Mouse (Mus musculus) heart, embryonic 14.5 days (tissue): ENCODE results near the gene Lrfn5. TPM values are rescaled to one million over a fixed set of nuclear protein-coding genes. Genes with fewer than 3 reads are reported as not detected.
A peak's percentile ranks its signal among the peaks of the same experiment; 100 is the strongest.

Experiments
- ATAC-seq: fragments of 200-750 bp; cut with Nextera tagmentation; 2 replicates; pipeline ENCODE4 v1.8.0; 2017; ENCODE audit warnings: low read depth, moderate TSS enrichment; ENCODE audit not compliant: insufficient number of reproducible peaks, insufficient read depth, low FRiP score
- H3K27ac ChIP-seq, 2 experiments: fragments of 200-500 bp in 1 of 2; fragments of 300-500 bp in 1 of 2; sonication (generic) in 1 of 2; replicated peaks in 1 of 2; 2 replicates each; pipeline ENCODE4 v1.5.1; 2012 to 2014; ENCODE audit warnings: low read depth in 2 of 2, low read length in 2 of 2, control low read depth in 1 of 2, mild to moderate bottlenecking in 1 of 2, mixed read lengths in 1 of 2; ENCODE audit not compliant: control insufficient read depth in 1 of 2, insufficient read depth in 1 of 2
- H3K27me3 ChIP-seq: fragments of 300-500 bp; sonication (generic); 2 replicates; pipeline ENCODE4 v1.6.1; 2014; ENCODE audit warnings: mild to moderate bottlenecking, low read length, control low read depth; ENCODE audit not compliant: control insufficient read depth, insufficient read depth
- H3K36me3 ChIP-seq: fragments of 300-500 bp; sonication (generic); 2 replicates; pipeline ENCODE4 v1.6.1; 2014; ENCODE audit warnings: mild to moderate bottlenecking, control low read depth, low read length, mixed read lengths; ENCODE audit not compliant: control insufficient read depth, insufficient read depth
- H3K4me1 ChIP-seq, 2 experiments: fragments of 200-500 bp in 1 of 2; fragments of 300-500 bp in 1 of 2; sonication (generic) in 1 of 2; 2 replicates each; pipeline ENCODE4 v1.6.1; 2012 to 2014; ENCODE audit warnings: low read length in 2 of 2, control low read depth in 1 of 2, mixed read lengths in 1 of 2; ENCODE audit not compliant: control insufficient read depth in 2 of 2, insufficient read depth in 2 of 2
- H3K4me2 ChIP-seq: fragments of 300-500 bp; sonication (generic); 2 replicates; pipeline ENCODE4 v1.6.1; 2014; ENCODE audit warnings: mild to moderate bottlenecking, low read length
- H3K4me3 ChIP-seq, 2 experiments: fragments of 200-500 bp in 1 of 2; fragments of 300-500 bp in 1 of 2; sonication (generic) in 1 of 2; 2 replicates each; pipeline ENCODE4 v1.5.1; 2012 to 2014; ENCODE audit warnings: low read length in 2 of 2, mild to moderate bottlenecking in 2 of 2, control low read depth in 1 of 2, low read depth in 1 of 2, moderate library complexity in 1 of 2; ENCODE audit not compliant: control insufficient read depth in 1 of 2, insufficient read depth in 1 of 2
- H3K9ac ChIP-seq: fragments of 300-500 bp; sonication (generic); 2 replicates; pipeline ENCODE4 v1.6.1; 2014; ENCODE audit warnings: mild to moderate bottlenecking, low read length
- H3K9me3 ChIP-seq: fragments of 300-500 bp; sonication (generic); 2 replicates; pipeline ENCODE4 v1.6.1; 2016; ENCODE audit warnings: low read length, control low read depth; ENCODE audit not compliant: control insufficient read depth
- WGBS: fragments of 180-500 bp; shearing (Covaris S2); extraction: QIAGEN DNeasy Blood & Tissue Kit; methylation state at CpG from one replicate; pipeline ENCODE4 v1.1.7; 2014; 5-methylcytosine and 5-hydroxymethylcytosine counted together
- polyA plus RNA-seq: library from polyadenylated mRNA; unstranded; fragments of >200 nt; fragmentation: Nextera tagmentation; extraction: Ambion mirVana; gene quantifications from 2 replicates; pipeline ENCODE4 v1.2.1, GENCODE M21; 2014

Lrfn5 gene
- 0.13 and 0.27 TPM in 2 replicates for polyA plus RNA-seq

- Histone ChIP-seq H3K36me3 (no peaks in the 10 kb centered on the region), H3K27me3 (peaks cover 52% of the 10 kb centered on the region), H3K9me3 (no peaks in the 10 kb centered on the region), H3K4me2 (peak within 1 kb of the TSS; percentile 91), H3K27ac (no peak within 1 kb of the TSS), H3K4me1 (peaks cover 3 to 10% of the 10 kb centered on the region in 2 experiments; a peak in 2 of 4 replicates), H3K9ac (peak within 1 kb of the TSS; percentile 66), H3K4me3 (peak within 1 kb of the TSS; percentile 57 to 60)
- ATAC-seq: peak; percentile 71
- 1% methylated on average over 49 of the region's 50 CpGs for WGBS
Measured at GRCm38 (mm10) chr12:61522829-61523370, at the start of gene Lrfn5. Gene Lrfn5, plus strand, starts transcription at chr12:61523150.

- Histone ChIP-seq H3K9me3 (no peaks in the 10 kb centered on the region), H3K27ac (no peak overlapping the region), H3K27me3 (peaks cover 52% of the 10 kb centered on the region), H3K4me3 (0 out of 4 replicates have a peak overlapping the region, but pooled peaks of 1 of the 2 experiments have one; percentile 1), H3K9ac (no peak overlapping the region), H3K4me1 (peaks cover 3 to 10% of the 10 kb centered on the region in 2 experiments; a peak in 2 of 4 replicates), H3K4me2 (peak overlapping the region; percentile 32), H3K36me3 (no peaks in the 10 kb centered on the region)
- WGBS: under 1% methylated on average over 20 of the region's 20 CpGs
- no peak for ATAC-seq
Measured at GRCm38 (mm10) chr12:61521501-61522147, 1.3 kb upstream of the Lrfn5 start.

GRCm38 (mm10) chr12:61522148-61522828, 662 bp upstream of the Lrfn5 start:
- H3K9ac ChIP-seq: peak overlapping the region; percentile 66; the same call in 1 of the 2 replicates
- 4% methylated on average over 6 of the region's 6 CpGs for WGBS
- peak overlapping the region; percentile 57 to 60 for H3K4me3 ChIP-seq
- no peak for ATAC-seq
- no peak overlapping the region for H3K27ac ChIP-seq
- no peaks in the 10 kb centered on the region for H3K36me3 ChIP-seq
- no peaks in the 10 kb centered on the region for H3K9me3 ChIP-seq
- peaks cover 3 to 10% of the 10 kb centered on the region in 2 experiments; a peak in 2 of 4 replicates for H3K4me1 ChIP-seq
- peaks cover 52% of the 10 kb centered on the region for H3K27me3 ChIP-seq
- peak overlapping the region; percentile 91 for H3K4me2 ChIP-seq

GRCm38 (mm10) chr12:61523631-61524182, 757 bp downstream of the Lrfn5 start:
- WGBS: 2% methylated on average over 16 of the region's 16 CpGs
- no peak for ATAC-seq
- Histone ChIP-seq H3K4me2 (peak overlapping the region; percentile 91), H3K27ac (no peak overlapping the region), H3K27me3 (peaks cover 52% of the 10 kb centered on the region), H3K9me3 (no peaks in the 10 kb centered on the region), H3K36me3 (no peaks in the 10 kb centered on the region), H3K9ac (peak overlapping the region; percentile 48), H3K4me3 (peak overlapping the region; percentile 57 to 60), H3K4me1 (peaks cover 3 to 10% of the 10 kb centered on the region in 2 experiments; a peak in 2 of 4 replicates)

- Histone ChIP-seq H3K27ac (no peak overlapping the region), H3K4me2 (peak overlapping the region; percentile 91), H3K36me3 (no peaks in the 10 kb centered on the region), H3K9ac (no peak overlapping the region), H3K4me1 (peaks cover 3 to 10% of the 10 kb centered on the region in 2 experiments; a peak in 2 of 4 replicates), H3K4me3 (peak overlapping the region; percentile 57 to 60), H3K9me3 (no peaks in the 10 kb centered on the region), H3K27me3 (peaks cover 52% of the 10 kb centered on the region)
- under 1% methylated on average over 33 of the region's 33 CpGs for WGBS
- no peak for ATAC-seq
Measured at GRCm38 (mm10) chr12:61524183-61524651, 1.3 kb downstream of the Lrfn5 start.

GRCm38 (mm10) chr12:61526199-61526598, 3.2 kb downstream of the Lrfn5 start:
- no peaks in the 10 kb centered on the region for H3K36me3 ChIP-seq
- H3K4me3 ChIP-seq: no peak overlapping the region
- H3K4me2 ChIP-seq: no peak overlapping the region
- no peak overlapping the region for H3K27ac ChIP-seq
- ATAC-seq: no peak
- peaks cover 3 to 10% of the 10 kb centered on the region in 2 experiments; a peak in 2 of 4 replicates for H3K4me1 ChIP-seq
- H3K9ac ChIP-seq: no peak overlapping the region
- peaks cover 43% of the 10 kb centered on the region for H3K27me3 ChIP-seq
- 2% methylated on average over 9 of the region's 9 CpGs for WGBS
- no peaks in the 10 kb centered on the region for H3K9me3 ChIP-seq

- Histone ChIP-seq H3K27ac (no peak overlapping the region), H3K9me3 (no peaks in the 10 kb centered on the region), H3K27me3 (no peaks in the 10 kb centered on the region), H3K4me2 (no peak overlapping the region), H3K9ac (no peak overlapping the region), H3K4me3 (no peak overlapping the region), H3K36me3 (no peaks in the 10 kb centered on the region), H3K4me1 (no peaks in the 10 kb centered on the region)
- ATAC-seq: no peak
- WGBS: 43% methylated on average over 5 of the region's 5 CpGs
Measured at GRCm38 (mm10) chr12:61579949-61580348, 57.0 kb downstream of the Lrfn5 start.
